Mouse (Mus musculus) brain, adult 2 months (tissue): ENCODE measurements around the gene Hoxb6.

Experiments
- DNase-seq: peaks from one replicate; pipeline ENCODE4 v3.0.0; 2011; ENCODE audit warnings: low read depth, low spot score

Gene Hoxb6

GRCm38 (mm10) chr11:96291681-96292564 lies at the start of gene Hoxb6:
Gene Hoxb6 (plus strand): TSS chr11:96292476.
- no peak for DNase-seq

- no peak for DNase-seq
Measured at GRCm38 (mm10) chr11:96250901-96251300, 41.4 kb upstream of the Hoxb6 start.

- no peak for DNase-seq
Measured at GRCm38 (mm10) chr11:96251480-96252031, 40.7 kb upstream of the Hoxb6 start.

GRCm38 (mm10) chr11:96252541-96253120 lies 39.6 kb upstream of the Hoxb6 start:
- no peak for DNase-seq

GRCm38 (mm10) chr11:96254221-96254620 lies 38.1 kb upstream of the Hoxb6 start:
- no peak for DNase-seq

- no peak for DNase-seq
Measured at GRCm38 (mm10) chr11:96255111-96255995, 36.9 kb upstream of the Hoxb6 start.

- no peak for DNase-seq
Measured at GRCm38 (mm10) chr11:96255996-96256445, 36.3 kb upstream of the Hoxb6 start.

DNA sequence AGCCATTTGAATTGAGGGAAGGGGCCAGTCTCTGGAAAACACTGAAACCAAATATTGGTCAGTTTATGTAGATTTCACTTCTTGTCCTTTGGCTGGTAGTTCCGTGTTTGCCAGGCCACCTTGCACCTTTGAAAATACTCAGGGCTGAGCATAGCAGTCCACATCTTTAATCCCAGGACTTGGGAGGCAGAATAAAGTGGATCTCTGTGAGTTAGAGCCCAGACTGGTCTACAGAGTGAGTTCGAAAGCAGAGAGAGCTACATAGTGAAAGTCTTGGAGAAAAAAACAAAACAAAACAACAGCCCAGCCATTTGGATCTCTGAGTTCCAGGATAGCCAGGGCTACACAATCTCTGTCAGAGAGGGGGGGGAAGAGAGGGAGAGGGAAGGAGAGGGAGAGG lies 35.1 kb upstream of the Hoxb6 start:
- no peak for DNase-seq

DNA sequence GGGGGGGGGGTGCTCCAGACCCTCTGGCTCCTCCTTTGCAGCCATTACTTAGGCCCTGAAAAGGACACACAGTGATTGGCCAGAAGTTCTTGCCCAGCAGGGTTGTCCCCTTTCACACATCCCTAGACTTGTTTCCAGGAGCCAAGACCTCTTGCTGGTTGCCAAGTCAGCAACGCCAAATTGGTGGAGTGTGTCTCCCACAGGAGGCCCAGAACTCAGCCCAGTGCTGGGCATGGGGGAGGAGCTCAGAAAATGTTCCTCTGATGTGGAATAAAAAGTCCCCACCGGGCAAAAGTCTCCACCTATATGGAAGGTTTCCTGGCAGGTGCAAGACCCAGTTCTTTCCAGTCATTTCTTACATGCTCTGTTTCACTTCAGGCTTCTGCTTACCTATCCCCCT lies 33.2 kb upstream of the Hoxb6 start:
- DNase-seq: no peak

DNA sequence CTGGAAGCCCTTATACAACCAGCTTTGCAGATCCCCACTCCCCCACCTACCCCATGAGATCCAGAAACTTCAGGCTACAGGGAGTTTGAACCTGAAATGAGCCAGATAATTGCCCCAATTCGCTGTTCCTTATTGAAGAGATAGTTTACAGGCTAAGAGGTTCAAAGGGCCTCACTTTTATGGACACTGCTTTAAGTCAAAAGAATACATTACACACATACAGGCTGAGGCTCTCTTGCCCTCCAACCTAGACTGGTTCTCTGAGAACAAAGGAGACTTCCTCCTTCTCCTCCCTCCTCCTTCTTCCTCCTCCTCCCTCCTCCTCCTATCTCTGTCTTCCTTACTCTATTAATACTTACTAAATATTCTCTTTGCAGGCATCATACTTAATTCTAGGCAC lies 32.8 kb upstream of the Hoxb6 start:
- DNase-seq: no peak

DNA sequence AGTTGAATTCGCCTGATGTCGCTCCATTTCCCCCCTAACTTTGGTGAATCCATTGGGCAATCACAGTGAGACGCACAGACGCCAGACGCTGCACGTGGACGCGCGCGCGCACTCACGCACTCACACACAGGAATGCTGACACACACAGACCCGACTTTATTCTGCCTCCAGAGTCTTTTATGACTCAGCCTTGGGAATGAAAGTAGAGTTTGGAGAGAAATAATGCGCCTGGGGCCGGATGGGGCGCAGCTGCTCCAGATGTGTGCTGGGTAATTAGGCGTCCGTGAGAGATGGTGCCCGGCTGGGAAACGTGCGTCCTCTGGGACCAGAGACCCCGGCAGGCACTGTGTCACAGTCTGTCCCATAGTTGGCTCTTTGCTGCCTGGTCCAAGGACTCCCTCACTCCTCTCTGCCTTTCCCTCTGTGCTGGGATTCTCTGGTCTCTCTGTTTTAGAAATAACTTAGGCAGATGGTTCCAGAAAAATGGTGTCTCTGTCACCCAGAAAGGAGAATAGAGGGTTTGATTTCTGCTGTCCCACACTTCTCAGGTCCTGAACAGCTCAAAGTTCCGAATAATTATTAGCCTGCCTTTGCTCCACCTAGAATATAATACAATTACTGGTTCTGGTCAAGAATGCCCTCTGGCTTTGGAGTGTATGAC lies 31.8 kb upstream of the Hoxb6 start:
- no peak for DNase-seq

GRCm38 (mm10) chr11:96261323-96261890 lies 30.9 kb upstream of the Hoxb6 start:
- peak; percentile 11 for DNase-seq

- DNase-seq: no peak
Measured at GRCm38 (mm10) chr11:96262262-96262830, 29.9 kb upstream of the Hoxb6 start.

- DNase-seq: no peak
Measured at GRCm38 (mm10) chr11:96263636-96264389, 28.5 kb upstream of the Hoxb6 start.

DNA sequence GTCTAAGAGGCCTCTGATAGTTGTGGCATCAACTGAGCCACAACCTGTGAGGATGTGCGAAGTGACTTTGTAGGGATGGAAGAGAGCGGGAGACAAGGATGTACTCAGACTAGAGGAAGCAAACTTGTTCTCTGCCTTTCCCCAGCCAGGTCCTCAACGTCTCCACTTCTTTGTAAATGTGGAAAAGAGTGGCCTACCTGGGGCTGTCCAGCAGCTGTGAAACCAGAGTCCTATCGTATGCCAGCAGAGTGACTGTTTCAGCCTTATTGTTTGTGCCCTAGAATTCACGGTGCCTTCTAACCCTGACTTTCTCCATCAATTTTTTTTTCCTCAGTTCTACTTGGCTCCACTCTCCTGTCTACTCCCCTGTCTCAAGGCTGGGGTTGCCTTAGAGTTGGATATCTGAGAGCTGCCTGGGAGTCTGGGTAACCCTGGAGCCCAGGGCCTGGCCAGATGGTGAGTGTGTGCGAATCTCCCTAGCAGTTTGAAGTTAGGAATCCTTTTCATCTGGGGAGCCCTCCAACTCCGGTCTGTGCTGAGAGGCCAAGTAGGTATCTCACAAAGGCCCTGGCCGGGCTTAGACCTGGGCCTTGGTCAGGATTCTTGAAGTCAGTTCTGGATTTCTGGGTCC lies 27.8 kb upstream of the Hoxb6 start:
- DNase-seq: no peak

- DNase-seq: no peak
Measured at GRCm38 (mm10) chr11:96265954-96266353, 26.3 kb upstream of the Hoxb6 start.

DNA sequence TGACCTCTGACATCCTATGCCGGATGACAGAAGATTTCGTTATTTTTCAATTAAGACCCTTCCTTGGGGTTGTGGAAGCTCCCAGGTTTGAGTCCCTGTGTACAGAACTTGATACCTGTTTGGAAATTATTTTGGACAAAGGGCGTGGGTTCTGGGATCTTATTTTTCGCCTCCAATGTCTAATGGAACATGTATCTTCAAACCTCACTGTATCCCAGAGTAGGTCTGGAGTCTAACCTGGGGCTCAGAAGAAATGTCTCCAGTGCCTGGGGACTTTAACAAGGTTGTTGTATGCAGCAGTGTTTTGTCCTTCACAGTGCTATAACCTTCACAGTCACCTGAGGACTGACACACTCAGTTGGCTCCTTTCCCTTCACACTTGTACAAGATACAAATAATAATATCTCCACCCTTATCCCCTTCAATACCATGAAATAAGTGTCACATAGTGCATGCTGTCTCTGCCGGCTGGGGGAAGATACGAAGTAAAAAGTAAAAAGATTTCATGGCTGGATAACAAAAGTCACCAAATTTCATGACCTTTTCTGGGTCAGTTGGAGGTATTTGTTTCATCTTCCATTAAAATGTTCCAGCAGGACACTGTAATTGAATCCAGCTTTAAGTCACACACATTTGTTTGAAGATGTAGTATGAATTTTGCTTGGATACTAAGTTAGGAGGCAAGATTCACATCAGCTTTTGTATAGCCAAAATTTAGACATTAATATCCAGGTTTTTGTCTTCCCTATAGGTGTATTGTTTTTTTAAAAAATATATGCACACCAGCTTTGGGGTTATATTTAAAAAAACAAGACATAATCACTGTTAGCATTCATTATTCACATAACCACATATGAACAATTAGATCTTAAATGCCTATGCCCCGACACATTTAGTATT lies 25.0 kb upstream of the Hoxb6 start:
- no peak for DNase-seq

- no peak for DNase-seq
Measured at GRCm38 (mm10) chr11:96268031-96268745, 24.1 kb upstream of the Hoxb6 start.
